ENCODE assay signal across 11 mouse cellular contexts in genomic region chr13:72209946-72210456, GRCm38 (mm10).
DNase-seq lines count a peak whose midpoint lies in the region; ATAC-seq and TF ChIP-seq lines count a peak whose summit lies in the region.
"Had no signal": no experiment of that assay in that cellular context is flagged by ENCODE, and none has a peak within 500 bp of the region (broad histone marks: within the 10 kb centered on the region; RNA-seq: fewer than 3 reads in every experiment).

No protein-coding gene starts in this region.

- peak overlapping the region; percentile 60; the same call in 1 of the 2 replicates for H3K27ac ChIP-seq in kidney, embryonic 15.5 days
- no peak overlapping the region for H3K27ac ChIP-seq in intestine, postnatal 0 days (ENCODE audit: low read depth, low read length)
- H3K27ac ChIP-seq in neural tube, embryonic 15.5 days (replicated peaks) = no peak overlapping the region
- H3K27ac ChIP-seq: liver, embryonic 13.5 days had no signal

- peaks cover 18% of the 10 kb centered on the region for H3K4me1 ChIP-seq in kidney, embryonic 15.5 days
- H3K4me1 ChIP-seq in intestine, postnatal 0 days (replicated peaks; ENCODE audit: control insufficient read depth, insufficient read depth, low read length) = no peaks in the 10 kb centered on the region
- H3K4me1 ChIP-seq in neural tube, embryonic 15.5 days = peaks cover 12% of the 10 kb centered on the region
- H3K4me1 ChIP-seq: liver, embryonic 13.5 days had no signal

- no peak overlapping the region for H3K4me3 ChIP-seq in kidney, embryonic 15.5 days (replicated peaks)
- H3K4me3 ChIP-seq in intestine, postnatal 0 days (ENCODE audit: low read depth, low read length) = no peak overlapping the region
- H3K4me3 ChIP-seq in neural tube, embryonic 15.5 days (replicated peaks) = no peak overlapping the region
- H3K4me3 ChIP-seq: liver, embryonic 13.5 days had no signal

- H3K27me3 ChIP-seq in kidney, embryonic 15.5 days = peaks cover 31% of the 10 kb centered on the region
- H3K27me3 ChIP-seq in intestine, postnatal 0 days (replicated peaks; ENCODE audit: control insufficient read depth, insufficient read depth, low read length) = 0 out of 2 replicates have a peak, but pooled peaks cover 6% of the 10 kb centered on the region
- H3K27me3 ChIP-seq in neural tube, embryonic 15.5 days (replicated peaks) = peaks cover 56% of the 10 kb centered on the region
- H3K27me3 ChIP-seq: liver, embryonic 13.5 days had no signal

- peak; percentile 73 for ATAC-seq in kidney, embryonic 15.5 days (replicated peaks; ENCODE audit: low FRiP score)
- ATAC-seq in intestine, postnatal 0 days = peak; percentile 86
- peak; percentile 66; the same call in 1 of the 2 replicates for ATAC-seq in neural tube, embryonic 15.5 days (ENCODE audit: low FRiP score)

- peak overlapping the region; percentile 27 for H3K4me2 ChIP-seq in kidney, embryonic 15.5 days
- peak overlapping the region; percentile 48 for H3K4me2 ChIP-seq in intestine, postnatal 0 days (replicated peaks; ENCODE audit: low read depth)
- H3K4me2 ChIP-seq in neural tube, embryonic 15.5 days = no peak overlapping the region
- H3K4me2 ChIP-seq: liver, embryonic 13.5 days had no signal

- 5% methylated on average over 10 of the region's 10 CpGs for WGBS in kidney, embryonic 15.5 days
- 7% methylated on average over 10 of the region's 10 CpGs for WGBS in intestine, postnatal 0 days
- 3% methylated on average over 10 of the region's 10 CpGs for WGBS in neural tube, embryonic 15.5 days

- H3K36me3 ChIP-seq in kidney, embryonic 15.5 days = no peaks in the 10 kb centered on the region
- H3K36me3 ChIP-seq in intestine, postnatal 0 days (ENCODE audit: control insufficient read depth, insufficient read depth) = no peaks in the 10 kb centered on the region
- no peaks in the 10 kb centered on the region for H3K36me3 ChIP-seq in neural tube, embryonic 15.5 days
- H3K36me3 ChIP-seq: G1E; liver, embryonic 13.5 days had no signal

- 0 out of 2 replicates have a peak, but pooled peaks have one; percentile 17 for TF ChIP-seq CTCF in intestine, postnatal 0 days (IDR thresholded peaks at IDR 0.05; ENCODE audit: low read depth)

- no peaks in the 10 kb centered on the region for H3K9me3 ChIP-seq in kidney, embryonic 15.5 days (replicated peaks)
- no peaks in the 10 kb centered on the region for H3K9me3 ChIP-seq in intestine, postnatal 0 days (ENCODE audit: control insufficient read depth)
- H3K9me3 ChIP-seq in neural tube, embryonic 15.5 days (replicated peaks) = no peaks in the 10 kb centered on the region
- H3K9me3 ChIP-seq: liver, embryonic 13.5 days had no signal

- H3K9ac ChIP-seq in kidney, embryonic 15.5 days = no peak overlapping the region
- no peak overlapping the region for H3K9ac ChIP-seq in intestine, postnatal 0 days (ENCODE audit: low read depth, low read length)
- no peak overlapping the region for H3K9ac ChIP-seq in neural tube, embryonic 15.5 days (replicated peaks)
- H3K9ac ChIP-seq: liver, embryonic 13.5 days had no signal

- no peak for DNase-seq in kidney, adult 9 months
- peak; percentile 70 for DNase-seq in embryo, embryonic 11 days
- no peak for DNase-seq in urinary bladder, postnatal 25 days (ENCODE audit: low spot score)
- DNase-seq in thymus, postnatal 14 days = no peak
- DNase-seq: layer of hippocampus, postnatal 36 days; liver, embryonic 13.5 days; spleen, adult 18-20 months had no signal
